Comparison of ENCODE assay signal across 26 mouse cellular contexts in the genomic region with DNA sequence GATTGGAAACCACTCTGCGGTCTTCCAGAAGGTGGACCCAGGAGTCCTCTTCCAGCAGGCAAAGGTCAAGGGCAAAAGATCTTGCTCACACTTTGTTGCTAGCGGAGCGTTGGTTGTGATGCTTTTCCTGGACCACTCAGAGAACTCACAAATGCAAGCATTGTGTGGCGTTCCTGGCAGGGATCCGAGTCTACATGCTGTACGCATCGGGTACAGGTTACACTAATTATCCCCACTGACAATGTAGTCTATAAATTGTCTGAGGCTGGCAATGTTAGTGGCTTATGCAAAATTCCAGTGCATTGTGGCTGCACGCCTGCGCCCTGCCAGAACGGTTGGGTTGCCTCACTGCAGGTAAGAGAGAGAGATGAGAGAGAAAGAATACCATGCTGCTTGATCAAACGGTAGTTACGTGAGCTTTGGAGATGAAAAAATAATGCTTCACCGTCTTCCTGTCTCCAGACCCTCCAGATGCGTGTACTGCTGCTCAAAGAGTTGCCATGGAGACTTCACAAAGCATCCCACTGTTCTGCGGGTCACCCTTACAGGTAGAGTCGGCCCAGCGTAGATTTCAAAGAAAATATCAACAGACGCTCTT.
DNase-seq lines count a peak whose midpoint lies in the region; ATAC-seq and TF ChIP-seq lines count a peak whose summit lies in the region.
"Had no signal": no experiment of that assay in that cellular context is flagged by ENCODE, and none has a peak within 500 bp of the region (broad histone marks: within the 10 kb centered on the region; RNA-seq: fewer than 3 reads in every experiment).

No protein-coding gene starts in this region.

- peak; percentile 78 for DNase-seq in heart, adult 11 months
- peak; percentile 49 for DNase-seq in midbrain, embryonic 11.5 days (ENCODE audit: low spot score, missing footprints)
- no peak for DNase-seq in midbrain, embryonic 10.5 days (ENCODE audit: low spot score)
- peak; percentile 47 for DNase-seq in forebrain, postnatal 0 days
- DNase-seq in midbrain, postnatal 0 days (ENCODE audit: low spot score) = no peak
- DNase-seq in liver, postnatal 0 days = no peak
- DNase-seq: adrenal gland, adult 2 months; B cell, adult 2 months; cerebellum, adult 2 months; cerebellum, postnatal 36 days; embryo, embryonic 11 days; gastrocnemius, postnatal 10 days; heart, postnatal 10 days; kidney, postnatal 36 days; layer of hippocampus, adult 9-11 months; liver, embryonic 13.5 days; lung, embryonic 14.5 days had no signal

- no peak for ATAC-seq in heart, embryonic 12.5 days (ENCODE audit: insufficient number of reproducible peaks, low FRiP score)
- ATAC-seq in midbrain, embryonic 11.5 days (ENCODE audit: low FRiP score) = no peak
- ATAC-seq in forebrain, postnatal 0 days = peak; percentile 50
- ATAC-seq in midbrain, postnatal 0 days (ENCODE audit: low FRiP score) = peak; percentile 44; the same call in 1 of the 2 replicates
- ATAC-seq in liver, postnatal 0 days = no peak
- ATAC-seq: intestine, postnatal 0 days; Patski had no signal

- no peaks in the 10 kb centered on the region for H3K9me3 ChIP-seq in heart, embryonic 12.5 days (replicated peaks)
- H3K9me3 ChIP-seq in midbrain, embryonic 11.5 days (ENCODE audit: control insufficient read depth, low read length) = no peaks in the 10 kb centered on the region
- no peaks in the 10 kb centered on the region for H3K9me3 ChIP-seq in midbrain, embryonic 10.5 days (replicated peaks)
- no peaks in the 10 kb centered on the region for H3K9me3 ChIP-seq in forebrain, postnatal 0 days (ENCODE audit: low read length)
- no peaks in the 10 kb centered on the region for H3K9me3 ChIP-seq in midbrain, postnatal 0 days (ENCODE audit: low read length)
- no peaks in the 10 kb centered on the region for H3K9me3 ChIP-seq in liver, postnatal 0 days (ENCODE audit: low read length)
- H3K9me3 ChIP-seq: embryonic facial prominence, embryonic 13.5 days had no signal

- no peak overlapping the region for H3K27ac ChIP-seq in heart, embryonic 12.5 days (ENCODE audit: poor library complexity, severe bottlenecking)
- H3K27ac ChIP-seq in midbrain, embryonic 11.5 days (ENCODE audit: low read depth, low read length) = no peak overlapping the region
- H3K27ac ChIP-seq in midbrain, embryonic 10.5 days (replicated peaks) = no peak overlapping the region
- H3K27ac ChIP-seq in forebrain, postnatal 0 days (ENCODE audit: low read depth, low read length) = peak overlapping the region; percentile 50; the same call in 1 of the 2 replicates
- peak overlapping the region; percentile 51 for H3K27ac ChIP-seq in midbrain, postnatal 0 days (ENCODE audit: low read depth, low read length)
- no peak overlapping the region for H3K27ac ChIP-seq in liver, postnatal 0 days (ENCODE audit: low read depth)
- H3K27ac ChIP-seq: embryonic facial prominence, embryonic 13.5 days; left cerebral cortex, adult 2 months; liver, embryonic 13.5 days had no signal

- H3K9ac ChIP-seq in heart, embryonic 12.5 days = no peak overlapping the region
- no peak overlapping the region for H3K9ac ChIP-seq in midbrain, embryonic 11.5 days (ENCODE audit: low read length)
- H3K9ac ChIP-seq in forebrain, postnatal 0 days = no peak overlapping the region
- no peak overlapping the region for H3K9ac ChIP-seq in midbrain, postnatal 0 days (replicated peaks; ENCODE audit: low read length, poor library complexity, severe bottlenecking)
- H3K9ac ChIP-seq in liver, postnatal 0 days (replicated peaks) = no peak overlapping the region
- H3K9ac ChIP-seq: embryonic facial prominence, embryonic 13.5 days; liver, embryonic 13.5 days; lung, embryonic 14.5 days had no signal

- TF ChIP-seq EP300 in liver, postnatal 0 days (IDR thresholded peaks at IDR 0.05; ENCODE audit: low read depth) = no peak

- H3K4me2 ChIP-seq in heart, embryonic 12.5 days = no peak overlapping the region
- H3K4me2 ChIP-seq in midbrain, embryonic 11.5 days = no peak overlapping the region
- no peak overlapping the region for H3K4me2 ChIP-seq in forebrain, postnatal 0 days (ENCODE audit: low read depth)
- H3K4me2 ChIP-seq in midbrain, postnatal 0 days (ENCODE audit: low read depth, low read length, poor library complexity, severe bottlenecking) = no peak overlapping the region
- no peak overlapping the region for H3K4me2 ChIP-seq in liver, postnatal 0 days (ENCODE audit: low read depth, low read length)
- H3K4me2 ChIP-seq: embryonic facial prominence, embryonic 13.5 days; heart, embryonic 11.5 days; liver, embryonic 13.5 days; lung, embryonic 14.5 days had no signal

- no peaks in the 10 kb centered on the region for H3K36me3 ChIP-seq in heart, embryonic 12.5 days
- no peaks in the 10 kb centered on the region for H3K36me3 ChIP-seq in midbrain, embryonic 11.5 days (ENCODE audit: control insufficient read depth, insufficient read depth, low read length)
- H3K36me3 ChIP-seq in midbrain, embryonic 10.5 days = no peaks in the 10 kb centered on the region
- no peaks in the 10 kb centered on the region for H3K36me3 ChIP-seq in forebrain, postnatal 0 days (ENCODE audit: insufficient read depth)
- no peaks in the 10 kb centered on the region for H3K36me3 ChIP-seq in midbrain, postnatal 0 days (ENCODE audit: insufficient read depth, low read length)
- no peaks in the 10 kb centered on the region for H3K36me3 ChIP-seq in liver, postnatal 0 days (replicated peaks; ENCODE audit: insufficient read depth, low read length)
- H3K36me3 ChIP-seq: embryonic facial prominence, embryonic 13.5 days; G1E; liver, embryonic 13.5 days had no signal

- H3K4me1 ChIP-seq in heart, embryonic 12.5 days (replicated peaks) = no peaks in the 10 kb centered on the region
- H3K4me1 ChIP-seq in midbrain, embryonic 11.5 days (ENCODE audit: control insufficient read depth, insufficient read depth, low read length) = no peaks in the 10 kb centered on the region
- H3K4me1 ChIP-seq in midbrain, embryonic 10.5 days = peaks cover 15% of the 10 kb centered on the region
- H3K4me1 ChIP-seq in forebrain, postnatal 0 days (ENCODE audit: insufficient read depth) = peaks cover 6% of the 10 kb centered on the region; the same call in 1 of the 2 replicates
- H3K4me1 ChIP-seq in midbrain, postnatal 0 days (ENCODE audit: insufficient read depth, low read length) = no peaks in the 10 kb centered on the region
- no peaks in the 10 kb centered on the region for H3K4me1 ChIP-seq in liver, postnatal 0 days (ENCODE audit: insufficient read depth)
- H3K4me1 ChIP-seq: liver, embryonic 13.5 days had no signal

- no peak for TF ChIP-seq CTCF in forebrain, postnatal 0 days (IDR thresholded peaks at IDR 0.05; ENCODE audit: low read depth)
- TF ChIP-seq CTCF in midbrain, postnatal 0 days (IDR thresholded peaks at IDR 0.05) = no peak
- TF ChIP-seq CTCF in liver, postnatal 0 days (IDR thresholded peaks at IDR 0.05; ENCODE audit: low read depth) = no peak

- H3K27me3 ChIP-seq in heart, embryonic 12.5 days (replicated peaks) = no peaks in the 10 kb centered on the region
- no peaks in the 10 kb centered on the region for H3K27me3 ChIP-seq in midbrain, embryonic 11.5 days (ENCODE audit: control insufficient read depth, insufficient read depth, low read length)
- peaks cover 23% of the 10 kb centered on the region for H3K27me3 ChIP-seq in midbrain, embryonic 10.5 days (ENCODE audit: low read depth, poor library complexity, severe bottlenecking)
- no peaks in the 10 kb centered on the region for H3K27me3 ChIP-seq in forebrain, postnatal 0 days (ENCODE audit: insufficient read depth, low read length)
- no peaks in the 10 kb centered on the region for H3K27me3 ChIP-seq in midbrain, postnatal 0 days (ENCODE audit: insufficient read depth, low read length)
- no peaks in the 10 kb centered on the region for H3K27me3 ChIP-seq in liver, postnatal 0 days (ENCODE audit: insufficient read depth, low read length)
- H3K27me3 ChIP-seq: CH12.LX; embryonic facial prominence, embryonic 13.5 days; liver, embryonic 13.5 days; Patski had no signal

- no peak overlapping the region for H3K4me3 ChIP-seq in heart, embryonic 12.5 days
- no peak overlapping the region for H3K4me3 ChIP-seq in midbrain, embryonic 11.5 days (ENCODE audit: low read depth, low read length)
- no peak overlapping the region for H3K4me3 ChIP-seq in midbrain, embryonic 10.5 days
- no peak overlapping the region for H3K4me3 ChIP-seq in forebrain, postnatal 0 days (ENCODE audit: low read depth, low read length)
- H3K4me3 ChIP-seq in midbrain, postnatal 0 days (ENCODE audit: low read depth, low read length) = no peak overlapping the region
- H3K4me3 ChIP-seq in liver, postnatal 0 days (ENCODE audit: low read depth, low read length) = no peak overlapping the region
- H3K4me3 ChIP-seq: embryonic facial prominence, embryonic 13.5 days; erythroblast, embryonic 14.5 days; left cerebral cortex, adult 2 months; liver, embryonic 13.5 days had no signal

- 79% methylated on average over 18 of the region's 18 CpGs for WGBS in heart, embryonic 12.5 days
- 80% methylated on average over 18 of the region's 18 CpGs for WGBS in midbrain, embryonic 11.5 days
- WGBS in midbrain, embryonic 10.5 days = 84% methylated on average over 18 of the region's 18 CpGs
- WGBS in forebrain, postnatal 0 days = 42% methylated on average over 18 of the region's 18 CpGs
- WGBS in midbrain, postnatal 0 days = 53% methylated on average over 18 of the region's 18 CpGs
- 81% methylated on average over 18 of the region's 18 CpGs for WGBS in liver, postnatal 0 days (ENCODE audit: insufficient replicate concordance)

Comparison
In these comparisons a context has a peak if more than half of its experiments do, and no peak if none do; other contexts are left out.
1. DNase-seq: peak in heart, adult 11 months (single experiment), midbrain, embryonic 11.5 days (single experiment) and forebrain, postnatal 0 days (single experiment); none in midbrain, embryonic 10.5 days (single experiment), midbrain, postnatal 0 days (single experiment) and liver, postnatal 0 days (single experiment).
2. ATAC-seq: peak in forebrain, postnatal 0 days (single experiment) and midbrain, postnatal 0 days (single experiment); none in heart, embryonic 12.5 days (single experiment), midbrain, embryonic 11.5 days (single experiment) and liver, postnatal 0 days (single experiment).
3. H3K27ac ChIP-seq: peak in forebrain, postnatal 0 days (single experiment) and midbrain, postnatal 0 days (single experiment); none in heart, embryonic 12.5 days (single experiment), midbrain, embryonic 11.5 days (single experiment), midbrain, embryonic 10.5 days (single experiment) and liver, postnatal 0 days (single experiment).